Mouse (Mus musculus) myocyte (in vitro differentiated cells): ENCODE results near the gene Gle1. TPM values are rescaled to one million over a fixed set of nuclear protein-coding genes. Genes with fewer than 3 reads are reported as not detected.
A peak's percentile ranks its signal among the peaks of the same experiment; 100 is the strongest.
"Not testable (repeated sequence)": the region's sequence is repeated elsewhere in the genome, so short reads cannot be mapped to it uniquely, and the experiment has no call there.

Experiments used
- H3K27me3 ChIP-seq: one replicate; pipeline ENCODE4 v1.6.1; 2011; ENCODE audit not compliant: control insufficient read depth, insufficient read depth, insufficient read length
- H3K36me3 ChIP-seq: one replicate; pipeline ENCODE4 v1.6.1; 2011; ENCODE audit not compliant: control insufficient read depth, insufficient read depth
- H3K4me2 ChIP-seq: one replicate; pipeline ENCODE4 v1.6.1; 2011; ENCODE audit warnings: low read depth, control low read depth
- H3K4me3 ChIP-seq: one replicate; pipeline ENCODE4 v1.5.1; 2011; ENCODE audit warnings: mild to moderate bottlenecking, control low read depth, moderate library complexity
- H3K79me2 ChIP-seq: one replicate; pipeline ENCODE4 v1.6.1; 2011; ENCODE audit not compliant: control insufficient read depth, insufficient read depth
- H3ac ChIP-seq: one replicate; pipeline ENCODE4 v1.6.1; 2011; ENCODE audit not compliant: control insufficient read depth, insufficient read length
- CEBPB ChIP-seq: IDR thresholded peaks from 2 replicates; pipeline ENCODE4 v1.6.1; 2011; ENCODE audit warnings: mild to moderate bottlenecking, moderate library complexity; ENCODE audit not compliant: poor library complexity, insufficient read depth, severe bottlenecking
- E2F4 ChIP-seq: IDR thresholded peaks from one replicate; pipeline ENCODE4 v1.6.1; 2011; ENCODE audit warnings: mild to moderate bottlenecking, control low read depth, moderate library complexity; ENCODE audit not compliant: insufficient read depth
- MAX ChIP-seq: IDR thresholded peaks from one replicate; pipeline ENCODE4 v1.6.1; 2011; ENCODE audit warnings: low read depth, mild to moderate bottlenecking, control low read depth
- MYOD1 ChIP-seq, 3 experiments: IDR thresholded peaks; one replicate each; pipeline ENCODE4 v1.6.1; 2011; ENCODE audit warnings: control low read depth in 2 of 3, low read depth in 2 of 3, mild to moderate bottlenecking in 2 of 3, moderate library complexity in 1 of 3; ENCODE audit not compliant: insufficient read length in 2 of 3, control insufficient read depth in 1 of 3
- MYOG ChIP-seq, 3 experiments: IDR thresholded peaks; one replicate each; pipeline ENCODE4 v1.6.1; 2011; ENCODE audit warnings: control low read depth in 2 of 3, low read depth in 2 of 3, mild to moderate bottlenecking in 2 of 3; ENCODE audit not compliant: insufficient read length in 2 of 3, control insufficient read depth in 1 of 3, insufficient read depth in 1 of 3
- POLR2A ChIP-seq: IDR thresholded peaks from one replicate; pipeline ENCODE4 v1.6.1; 2011; ENCODE audit warnings: low read depth, mild to moderate bottlenecking, control low read depth, moderate library complexity; ENCODE audit not compliant: insufficient read length
- POLR2AphosphoS2 ChIP-seq: IDR thresholded peaks from one replicate; pipeline ENCODE4 v1.6.1; 2011; ENCODE audit warnings: low read depth, control low read depth; ENCODE audit not compliant: insufficient read length
- REST ChIP-seq: IDR thresholded peaks from one replicate; pipeline ENCODE4 v1.6.1; 2011; ENCODE audit warnings: mild to moderate bottlenecking, control low read depth, moderate library complexity; ENCODE audit not compliant: insufficient read depth, insufficient read length
- SRF ChIP-seq: IDR thresholded peaks from one replicate; pipeline ENCODE4 v1.6.1; 2011; ENCODE audit warnings: low read depth; ENCODE audit not compliant: control insufficient read depth, insufficient read length
- TCF12 ChIP-seq: IDR thresholded peaks from one replicate; pipeline ENCODE4 v1.6.1; 2011; ENCODE audit warnings: mild to moderate bottlenecking, control low read depth; ENCODE audit not compliant: poor library complexity, insufficient read depth, severe bottlenecking
- TCF3 ChIP-seq: IDR thresholded peaks from one replicate; pipeline ENCODE4 v1.6.1; 2011; ENCODE audit warnings: low read depth, control low read depth; ENCODE audit not compliant: insufficient read length
- USF1 ChIP-seq: IDR thresholded peaks from one replicate; pipeline ENCODE4 v1.6.1; 2011; ENCODE audit warnings: low read depth, mild to moderate bottlenecking, control low read depth, moderate library complexity
- polyA plus RNA-seq: library from polyadenylated mRNA; unstranded; fragments of >200 nt; fragmentation: generic; extraction: Trizol; gene quantifications from one replicate; pipeline ENCODE4 v1.2.1, GENCODE M21; 2012; ENCODE audit warnings: missing spikeins

Gene Gle1
- polyA plus RNA-seq, result 25.1 TPM

DNA sequence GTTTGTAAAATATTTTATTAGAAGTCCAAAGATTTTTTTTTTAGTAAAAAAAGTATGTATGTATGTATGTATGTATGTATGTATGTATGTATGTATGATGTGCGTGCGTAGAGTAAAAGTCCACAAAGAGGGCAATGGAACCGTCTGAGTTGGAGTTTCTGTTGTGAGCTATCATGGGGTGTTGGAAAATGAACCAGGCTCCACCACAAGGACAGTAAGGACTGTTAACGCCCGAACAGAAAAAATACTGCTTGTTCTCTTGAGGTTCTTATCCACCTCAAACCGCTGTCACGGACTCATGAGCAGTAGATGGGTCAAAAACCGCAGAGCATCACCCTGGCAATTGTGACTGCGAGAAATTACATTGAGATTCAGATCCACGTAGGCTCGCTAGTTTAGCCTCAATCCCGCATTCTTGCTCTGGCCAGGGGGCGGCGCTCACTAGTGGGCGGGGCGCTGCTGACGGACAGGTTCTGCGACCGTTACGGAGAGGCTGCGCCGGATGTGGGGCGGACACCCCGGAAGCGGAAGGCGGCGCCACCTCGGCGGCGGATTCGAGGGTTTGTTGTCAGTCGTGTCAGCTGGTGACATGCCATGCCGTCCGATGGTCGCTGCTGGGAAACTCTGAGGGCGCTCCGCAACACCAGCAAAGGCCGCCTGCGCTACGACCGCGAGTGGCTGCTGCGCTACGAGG, at the start of gene Gle1:
TSS of gene Gle1 (plus strand) at position 521 of the 694 bp plus-strand sequence.
- Histone ChIP-seq H3K36me3 (no peaks in the 10 kb centered on the region), H3K27me3 (no peaks in the 10 kb centered on the region), H3ac (peak within 1 kb of the TSS; percentile 9), H3K4me3 (peak within 1 kb of the TSS; percentile 43), H3K4me2 (peak within 1 kb of the TSS; percentile 98), H3K79me2 (peaks cover 9% of the 10 kb centered on the region)
- TF ChIP-seq POLR2AphosphoS2 (peak; percentile 63), MYOD1 (IDR thresholded peaks at IDR 0.05; ENCODE audit: control insufficient read depth in 1 of 3, insufficient read length in 2 of 3, low read depth in 2 of 3) (peak in 1 of 3 experiments; percentile 57), POLR2A (peak; percentile 82), TCF12 (no peak), CEBPB (no peak), MAX (peak; percentile 68), SRF (peak; percentile 92), USF1 (no peak), E2F4 (peak; percentile 97), MYOG (IDR thresholded peaks at IDR 0.05; ENCODE audit: control insufficient read depth in 1 of 3, insufficient read depth in 1 of 3, insufficient read length in 2 of 3, low read depth in 2 of 3) (peak in 1 of 3 experiments; percentile 38), REST (no peak), TCF3 (peak; percentile 11)

- not testable (repeated sequence) for H3K4me2 ChIP-seq, H3K4me3 ChIP-seq, H3ac ChIP-seq, H3K27me3 ChIP-seq, H3K36me3 ChIP-seq
- H3K79me2 ChIP-seq, result peaks cover 14% of the 10 kb centered on the region
These were observed 48.5 kb upstream of the Gle1 start for GRCm38 (mm10) chr2:29886659-29887292.

DNA sequence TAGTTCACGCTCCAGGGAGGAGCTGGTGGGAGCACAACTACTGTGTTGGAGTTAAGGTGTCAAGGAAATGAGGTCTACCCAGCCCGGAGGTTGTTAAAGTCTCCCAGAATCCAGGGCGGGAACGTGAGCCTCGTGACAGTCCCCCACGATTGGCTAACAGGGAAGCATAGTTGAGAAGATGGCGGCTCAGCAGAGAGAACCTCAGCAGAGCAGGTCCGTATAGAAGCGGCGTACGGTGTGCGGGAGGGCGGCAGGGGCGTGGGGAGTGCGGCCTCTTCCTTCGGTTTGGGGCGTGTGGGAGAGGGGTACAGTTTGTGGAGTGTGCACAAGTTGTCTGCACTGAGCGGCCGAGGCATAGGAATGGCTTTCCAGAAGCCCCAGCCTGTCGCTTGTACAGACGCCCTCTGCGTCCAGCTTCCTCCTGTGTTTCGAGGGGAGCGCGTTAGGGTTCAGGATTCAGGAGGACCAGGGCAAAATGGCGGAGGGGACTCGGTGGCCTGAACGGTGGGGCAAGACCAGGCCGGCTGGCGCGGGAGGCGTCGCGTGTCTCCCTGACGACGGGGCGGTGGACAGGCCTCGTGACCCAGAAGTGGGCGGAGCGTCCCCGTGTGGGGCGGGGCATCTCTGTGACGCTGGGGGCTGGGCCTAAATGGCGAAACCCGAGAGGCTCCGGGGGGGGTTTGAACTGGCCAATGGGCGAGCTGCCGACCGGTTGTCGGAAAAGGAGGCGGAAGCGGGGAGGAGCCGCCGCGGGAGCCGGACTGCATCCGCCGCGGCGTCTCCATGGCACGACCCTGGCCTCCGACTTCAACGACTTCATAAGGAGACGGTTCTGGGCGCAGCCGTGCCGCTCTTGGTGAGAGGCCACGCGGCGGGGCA, 45.9 kb upstream of the Gle1 start, which contains the start of gene Odf2:
TSS of gene Odf2 (plus strand) at position 156 of the 879 bp plus-strand sequence.
- TF ChIP-seq USF1 (peak; percentile 73), TCF3 (no peak), SRF (no peak), POLR2A (peak; percentile 78), MAX (no peak), MYOD1 (IDR thresholded peaks at IDR 0.05; ENCODE audit: control insufficient read depth in 1 of 3, insufficient read length in 2 of 3, low read depth in 2 of 3) (peak in 1 of 3 experiments; percentile 28), POLR2AphosphoS2 (peak; percentile 69), MYOG (IDR thresholded peaks at IDR 0.05; ENCODE audit: control insufficient read depth in 1 of 3, insufficient read depth in 1 of 3, insufficient read length in 2 of 3, low read depth in 2 of 3) (peak in 1 of 3 experiments; percentile 37)
- peak within 1 kb of the TSS; percentile 23 for H3ac ChIP-seq

DNA sequence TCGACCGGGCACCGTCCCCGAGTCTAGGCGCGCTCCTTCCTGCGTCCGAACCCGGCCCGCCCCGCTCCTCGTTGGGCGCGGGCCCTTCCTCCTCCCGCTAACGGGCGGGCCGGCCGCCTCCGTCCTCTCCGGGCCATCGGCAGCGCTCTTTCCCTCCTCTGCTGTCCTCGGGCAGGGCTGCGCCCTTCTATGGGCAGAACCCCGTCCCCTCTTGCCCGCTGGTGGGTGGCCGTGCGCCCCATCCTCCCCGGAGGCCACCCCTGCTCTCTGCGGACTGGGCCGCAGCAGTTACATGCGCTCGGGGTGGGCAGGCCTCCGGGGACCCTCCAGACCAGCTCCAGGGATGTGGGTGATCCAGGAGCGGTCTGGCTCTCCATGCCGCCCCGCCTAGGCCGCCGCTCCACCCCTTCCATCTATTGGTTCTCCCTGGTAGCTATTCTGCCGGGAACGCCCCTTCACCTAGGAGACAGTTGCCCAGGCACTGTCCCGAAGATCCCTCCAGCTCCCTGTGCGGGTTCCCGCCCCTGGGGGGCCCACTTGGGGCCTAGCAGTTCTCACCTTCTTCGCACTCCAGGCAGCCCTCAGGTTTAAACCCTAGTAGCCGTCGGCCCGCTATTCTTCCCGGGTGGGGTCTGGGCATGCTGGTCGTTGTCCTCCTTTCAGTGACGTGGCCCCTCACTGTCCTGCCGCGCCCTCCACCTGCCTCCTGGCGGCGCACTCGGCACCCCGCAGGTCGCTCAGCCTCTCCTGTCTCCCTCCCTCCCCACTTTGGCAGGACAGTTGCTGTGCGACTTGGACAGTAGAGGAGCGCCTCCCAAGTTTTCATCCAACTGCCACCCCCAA, 45.0 kb upstream of the Gle1 start:
- Histone ChIP-seq H3K4me2 (peak overlapping the region; percentile 79), H3ac (peak overlapping the region; percentile 23), H3K27me3 (no peaks in the 10 kb centered on the region), H3K36me3 (peaks cover 15% of the 10 kb centered on the region), H3K4me3 (peak overlapping the region; percentile 53), H3K79me2 (peaks cover 14% of the 10 kb centered on the region)
- no peak for TF ChIP-seq MAX
- no peak for TF ChIP-seq REST
- TF ChIP-seq E2F4, result no peak
- TF ChIP-seq SRF, result no peak
- peak in 1 of 3 experiments; percentile 44 for TF ChIP-seq MYOD1 (IDR thresholded peaks at IDR 0.05; ENCODE audit: control insufficient read depth in 1 of 3, insufficient read length in 2 of 3, low read depth in 2 of 3)
- TF ChIP-seq POLR2AphosphoS2, result peak; percentile 42
- peak; percentile 56 for TF ChIP-seq POLR2A

More for the DNA sequence above, 45.9 kb upstream of the Gle1 start, which contains the start of gene Odf2:
- peak within 1 kb of the TSS; percentile 53 for H3K4me3 ChIP-seq
- peak within 1 kb of the TSS; percentile 84 for H3K4me2 ChIP-seq
- peaks cover 10% of the 10 kb centered on the region for H3K36me3 ChIP-seq
- H3K79me2 ChIP-seq, result peaks cover 14% of the 10 kb centered on the region
- H3K27me3 ChIP-seq, result no peaks in the 10 kb centered on the region
